Mouse (Mus musculus) left cerebral cortex, postnatal 36 days (tissue): Measurements from ENCODE around the gene Rapgef4. TPM values are rescaled to one million over a fixed set of nuclear protein-coding genes. Genes with fewer than 3 reads are reported as not detected.

Experiments used
- DNase-seq, 2 experiments: peaks; one replicate each; pipeline ENCODE4 v3.0.0; 2021 to 2022; ENCODE audit warnings: low spot score in 2 of 2, mixed read lengths in 1 of 2
- intact Hi-C: fragments of 180-260 bp; cut with DNase I; formaldehyde crosslinking; loops from one replicate; pipeline ENCODE4 v1.15.1; 2025
- total RNA-seq, 2 experiments: library from RNA; stranded (reverse); gene quantifications; 2 replicates each; pipeline ENCODE4 v1.2.3; 2021

The Rapgef4 gene
- total RNA-seq, 2 experiments from 2014 or later = 419 to 456 TPM

GRCm38 (mm10) chr2:72278247-72278873 is 297.3 kb downstream of the Rapgef4 start:
- no peak for DNase-seq
- intact Hi-C loops = no loop called here

- no peak for DNase-seq
- intact Hi-C loops = no loop called here
Measured at GRCm38 (mm10) chr2:72280524-72280923, 299.5 kb downstream of the Rapgef4 start.

GRCm38 (mm10) chr2:72281971-72282370 is 300.9 kb downstream of the Rapgef4 start:
- intact Hi-C loops = no loop called here
- no peak for DNase-seq

- intact Hi-C loops = no loop called here
- no peak for DNase-seq
Measured at GRCm38 (mm10) chr2:72282733-72283132, 301.7 kb downstream of the Rapgef4 start.

GRCm38 (mm10) chr2:72284689-72285088 is 303.6 kb downstream of the Rapgef4 start:
- no peak for DNase-seq
- intact Hi-C loops = no loop called here

GRCm38 (mm10) chr2:72285256-72285887 is 304.3 kb downstream of the Rapgef4 start, which contains the start of gene Map3k20:
Gene Map3k20, plus strand, starts transcription at chr2:72285637.
- intact Hi-C loops = no loop called here

GRCm38 (mm10) chr2:72285888-72286661 is 305.0 kb downstream of the Rapgef4 start:
- intact Hi-C loops = no loop called here
- DNase-seq = no peak

More at GRCm38 (mm10) chr2:72285256-72285887, 304.3 kb downstream of the Rapgef4 start, which contains the start of gene Map3k20:
- peak; percentile 40 to 47 for DNase-seq

GRCm38 (mm10) chr2:72287142-72287541 is 306.1 kb downstream of the Rapgef4 start:
- DNase-seq = no peak
- intact Hi-C loops = no loop called here

GRCm38 (mm10) chr2:72288932-72289534 is 308.0 kb downstream of the Rapgef4 start:
- intact Hi-C loops = no loop called here
- DNase-seq = no peak

GRCm38 (mm10) chr2:72291103-72291502 is 310.1 kb downstream of the Rapgef4 start:
- no peak for DNase-seq
- intact Hi-C loops = no loop called here

- no peak for DNase-seq
- intact Hi-C loops = no loop called here
Measured at GRCm38 (mm10) chr2:72292573-72292972, 311.5 kb downstream of the Rapgef4 start.

GRCm38 (mm10) chr2:72294994-72295393 is 314.0 kb downstream of the Rapgef4 start:
- DNase-seq = no peak
- intact Hi-C loops = no loop called here

GRCm38 (mm10) chr2:72296984-72297715 is 316.1 kb downstream of the Rapgef4 start:
- intact Hi-C loops = loop anchor here (2.0 kb wide), 1 partner anchor 94 kb away; no protein-coding TSS in a partner anchor
- DNase-seq = no peak

GRCm38 (mm10) chr2:72297716-72298082 is 316.7 kb downstream of the Rapgef4 start:
- no peak for DNase-seq
- intact Hi-C loops = loop anchor here (2.0 kb wide), 1 partner anchor 93 kb away; no protein-coding TSS in a partner anchor

GRCm38 (mm10) chr2:72298406-72298805 is 317.4 kb downstream of the Rapgef4 start:
- DNase-seq = no peak
- intact Hi-C loops = no loop called here

- no peak for DNase-seq
- intact Hi-C loops = no loop called here
Measured at GRCm38 (mm10) chr2:72301194-72301916, 320.3 kb downstream of the Rapgef4 start.

- intact Hi-C loops = no loop called here
- no peak for DNase-seq
Measured at GRCm38 (mm10) chr2:72305738-72306137, 324.7 kb downstream of the Rapgef4 start.
